Mouse (Mus musculus): Measurements from ENCODE around the gene Gse1. TPM values are rescaled to one million over a fixed set of nuclear protein-coding genes. Genes with fewer than 3 reads are reported as not detected.

Gse1 gene
- polyA plus RNA-seq, 1 experiment from 2014 or later, result 10.2 TPM

DNA sequence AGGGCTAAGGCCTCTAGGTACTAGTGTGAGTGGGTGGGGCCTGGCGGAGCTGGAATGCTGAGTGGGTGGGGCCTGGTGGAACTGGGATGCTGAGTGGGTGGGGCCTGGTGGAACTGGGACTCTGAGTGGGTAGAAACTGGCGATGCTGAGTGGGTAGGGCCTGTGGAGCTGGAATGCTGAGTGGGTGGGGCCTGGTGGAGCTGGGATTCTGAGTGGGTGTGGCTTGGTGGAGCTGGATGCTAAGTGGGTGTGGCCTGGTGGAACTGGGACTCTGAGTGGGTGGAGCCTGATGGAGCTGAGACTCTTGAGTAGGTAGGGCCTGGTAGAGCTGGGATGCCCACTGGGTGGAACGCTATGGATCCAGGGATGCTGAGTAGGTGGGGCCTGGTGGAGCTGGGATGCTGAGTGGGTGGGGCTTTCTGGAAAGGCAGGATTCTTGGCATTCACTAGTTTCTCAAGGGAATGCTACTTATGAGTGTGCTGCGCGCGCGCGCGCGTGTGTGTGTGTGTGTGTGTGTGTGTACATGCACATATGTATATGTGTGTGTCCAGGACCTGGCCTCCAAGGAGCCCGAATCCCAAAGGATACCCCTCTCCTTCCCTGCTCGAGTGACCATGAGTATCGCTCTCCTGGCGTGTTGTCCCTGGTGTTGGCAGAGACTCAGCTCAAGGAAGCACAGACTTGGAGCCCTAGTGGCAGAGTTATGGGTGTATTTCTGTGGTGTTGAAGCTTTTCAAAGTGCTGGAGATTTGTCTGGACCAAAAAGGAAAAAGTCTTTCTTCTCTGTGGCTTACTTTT is 290.7 kb downstream of the Gse1 start:
- Histone ChIP-seq H3K36me3 (ENCODE audit: control insufficient read depth, insufficient read depth, low read length) (no peaks in the 10 kb centered on the region), H3K9me3 (ENCODE audit: control insufficient read depth, low read length) (no peaks in the 10 kb centered on the region), H3K4me1 (replicated peaks; ENCODE audit: control insufficient read depth, insufficient read depth, low read length) (peaks cover 56% of the 10 kb centered on the region), H3K4me3 (ENCODE audit: low read length) (no peak overlapping the region), H3K9ac (ENCODE audit: low read length) (no peak overlapping the region), H3K4me2 (ENCODE audit: low read depth, low read length) (no peak overlapping the region), H3K27me3 (ENCODE audit: control insufficient read depth, insufficient read depth, low read depth, low read length) (no peaks in the 10 kb centered on the region), H3K27ac (ENCODE audit: low read length) (no peak overlapping the region)
- ATAC-seq (ENCODE audit: low read depth), result peak; percentile 13; the same call in 1 of the 2 replicates
- 65% methylated on average over 14 of the region's 14 CpGs for WGBS

DNA sequence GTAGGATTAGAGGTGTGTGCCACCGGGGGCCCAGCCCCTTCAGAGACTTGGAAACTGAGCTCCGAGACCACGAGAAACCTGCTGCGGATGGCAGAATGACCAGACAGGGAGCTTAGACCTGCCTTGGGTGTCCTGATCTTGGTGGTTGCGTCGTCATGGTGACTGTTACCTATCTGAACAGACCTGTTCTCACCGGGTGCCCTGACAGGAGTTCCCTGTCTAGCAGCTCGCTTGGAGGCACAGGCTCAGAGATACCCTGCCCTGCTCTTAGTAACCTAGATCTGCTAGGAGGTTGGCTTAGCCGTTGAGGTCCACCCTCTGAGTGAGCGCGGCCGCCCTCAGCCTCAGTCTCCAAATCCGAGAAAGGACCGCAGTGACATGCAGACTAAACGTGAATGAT is 292.0 kb downstream of the Gse1 start:
- no peak overlapping the region for H3K4me2 ChIP-seq (ENCODE audit: low read depth, low read length)

DNA sequence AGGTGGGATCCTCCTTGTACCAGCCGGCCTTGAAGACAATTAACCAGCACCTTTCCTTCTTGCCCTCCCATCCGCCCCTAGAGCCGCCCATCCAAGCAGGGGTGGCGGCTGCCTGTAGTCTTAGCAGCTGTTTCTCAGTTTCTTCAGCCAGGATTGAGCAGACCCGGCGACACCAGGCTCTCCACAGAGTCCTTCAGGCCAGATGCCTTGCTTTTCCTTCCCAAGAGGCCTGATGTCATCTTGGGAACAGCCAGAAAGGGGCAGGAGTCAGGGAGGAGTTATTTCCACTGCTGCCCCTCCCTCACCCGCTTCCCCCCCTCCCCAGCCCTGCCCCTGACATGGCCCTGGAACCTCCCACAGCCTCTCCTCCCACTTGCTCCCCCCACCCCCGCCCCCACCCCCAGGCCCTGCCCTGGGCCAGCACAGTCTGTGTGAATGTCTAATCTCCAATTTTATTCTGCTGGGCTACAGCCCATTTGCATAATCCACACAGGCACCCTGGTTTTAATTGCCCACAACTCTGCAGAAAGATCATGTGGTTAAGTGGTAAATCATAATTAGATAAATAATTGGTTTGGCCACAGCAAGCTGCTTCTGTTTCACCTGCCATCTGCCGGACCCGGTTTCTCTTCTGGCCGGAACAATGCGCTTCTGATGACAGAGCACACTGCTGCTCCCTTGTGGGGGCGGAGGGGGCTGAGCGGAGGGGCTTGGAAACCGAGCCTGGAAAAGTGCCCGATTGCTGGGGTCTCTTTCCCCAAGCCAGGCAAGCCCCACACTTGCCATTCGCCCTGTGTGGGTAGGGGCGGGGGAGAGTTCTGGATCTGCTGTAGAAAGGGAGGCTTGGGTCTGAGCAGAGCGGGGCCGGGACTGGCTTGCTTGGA is 292.7 kb downstream of the Gse1 start:
- ATAC-seq (ENCODE audit: low read depth), result peak; percentile 69
- 25% methylated on average over 19 of the region's 20 CpGs for WGBS
- Histone ChIP-seq H3K27me3 (ENCODE audit: control insufficient read depth, insufficient read depth, low read depth, low read length) (no peaks in the 10 kb centered on the region), H3K9ac (ENCODE audit: low read length) (no peak overlapping the region), H3K36me3 (ENCODE audit: control insufficient read depth, insufficient read depth, low read length) (no peaks in the 10 kb centered on the region), H3K9me3 (ENCODE audit: control insufficient read depth, low read length) (no peaks in the 10 kb centered on the region), H3K4me1 (replicated peaks; ENCODE audit: control insufficient read depth, insufficient read depth, low read length) (peaks cover 60% of the 10 kb centered on the region), H3K27ac (ENCODE audit: low read length) (peak overlapping the region; percentile 29), H3K4me2 (ENCODE audit: low read depth, low read length) (no peak overlapping the region), H3K4me3 (ENCODE audit: low read length) (no peak overlapping the region)

More for the DNA sequence above, 292.0 kb downstream of the Gse1 start:
- Histone ChIP-seq H3K9me3 (ENCODE audit: control insufficient read depth, low read length) (no peaks in the 10 kb centered on the region), H3K9ac (ENCODE audit: low read length) (no peak overlapping the region; the same call in 1 of the 2 replicates), H3K27me3 (ENCODE audit: control insufficient read depth, insufficient read depth, low read depth, low read length) (no peaks in the 10 kb centered on the region), H3K27ac (ENCODE audit: low read length) (peak overlapping the region; percentile 29; the same call in 1 of the 2 replicates), H3K4me3 (ENCODE audit: low read length) (no peak overlapping the region), H3K36me3 (ENCODE audit: control insufficient read depth, insufficient read depth, low read length) (no peaks in the 10 kb centered on the region), H3K4me1 (replicated peaks; ENCODE audit: control insufficient read depth, insufficient read depth, low read length) (peaks cover 54% of the 10 kb centered on the region)
- WGBS, result 60% methylated on average over 15 of the region's 15 CpGs
- ATAC-seq (ENCODE audit: low read depth), result no peak

DNA sequence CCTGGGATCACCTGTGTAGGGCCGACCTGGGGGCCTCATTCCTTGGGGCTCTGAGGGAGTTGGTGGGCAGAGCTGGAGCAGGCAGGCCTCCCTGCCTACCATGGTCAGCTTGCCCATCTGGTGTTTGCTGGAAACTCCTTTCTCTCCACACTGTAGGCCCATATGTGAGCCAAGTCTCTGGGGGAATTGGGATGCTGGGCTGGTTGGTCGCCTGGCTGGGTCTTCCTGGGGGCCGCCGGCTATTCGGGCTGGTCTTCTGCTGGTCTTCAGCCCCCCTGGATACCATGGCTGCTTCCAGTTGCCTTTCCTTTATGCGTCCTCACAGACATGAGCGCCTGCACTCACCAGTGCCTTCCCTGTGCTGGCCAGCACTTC is 293.3 kb downstream of the Gse1 start:
- Histone ChIP-seq H3K4me2 (ENCODE audit: low read depth, low read length) (no peak overlapping the region), H3K9ac (ENCODE audit: low read length) (no peak overlapping the region), H3K36me3 (ENCODE audit: control insufficient read depth, insufficient read depth, low read length) (no peaks in the 10 kb centered on the region), H3K27ac (ENCODE audit: low read length) (no peak overlapping the region), H3K4me3 (ENCODE audit: low read length) (no peak overlapping the region), H3K27me3 (ENCODE audit: control insufficient read depth, insufficient read depth, low read depth, low read length) (no peaks in the 10 kb centered on the region), H3K4me1 (replicated peaks; ENCODE audit: control insufficient read depth, insufficient read depth, low read length) (peaks cover 56% of the 10 kb centered on the region), H3K9me3 (ENCODE audit: control insufficient read depth, low read length) (no peaks in the 10 kb centered on the region)
- ATAC-seq (ENCODE audit: low read depth), result no peak
- 79% methylated on average over 7 of the region's 7 CpGs for WGBS

DNA sequence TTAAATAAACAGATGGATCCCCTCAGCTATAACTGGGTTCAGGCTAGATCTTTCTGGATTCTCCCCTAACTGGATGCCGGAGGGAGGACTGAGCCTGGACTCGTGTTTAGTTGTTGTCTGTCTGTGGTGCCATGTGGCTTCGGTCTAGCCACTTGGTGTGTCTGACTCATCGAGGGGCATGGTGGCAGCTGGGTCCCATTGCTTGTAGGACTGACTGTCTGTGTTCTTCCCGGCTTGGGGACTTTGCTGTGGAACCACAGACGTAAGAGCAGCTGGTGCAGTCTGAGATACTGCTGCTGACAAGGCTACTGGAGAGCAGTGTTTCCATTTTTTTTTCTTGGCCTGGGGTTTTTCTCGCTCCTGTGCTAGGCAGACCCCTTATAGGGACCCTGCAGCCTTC is 295.4 kb downstream of the Gse1 start:
- no peaks in the 10 kb centered on the region for H3K36me3 ChIP-seq (ENCODE audit: control insufficient read depth, insufficient read depth, low read length)
- 74% methylated on average over 7 of the region's 7 CpGs for WGBS
- no peak overlapping the region for H3K4me3 ChIP-seq (ENCODE audit: low read length)
- H3K4me2 ChIP-seq (ENCODE audit: low read depth, low read length), result no peak overlapping the region
- no peak overlapping the region for H3K9ac ChIP-seq (ENCODE audit: low read length)
- H3K9me3 ChIP-seq (ENCODE audit: control insufficient read depth, low read length), result no peaks in the 10 kb centered on the region
- no peaks in the 10 kb centered on the region for H3K27me3 ChIP-seq (ENCODE audit: control insufficient read depth, insufficient read depth, low read depth, low read length)
- no peak overlapping the region for H3K27ac ChIP-seq (ENCODE audit: low read length)
- H3K4me1 ChIP-seq (replicated peaks; ENCODE audit: control insufficient read depth, insufficient read depth, low read length), result peaks cover 49% of the 10 kb centered on the region
- ATAC-seq (ENCODE audit: low read depth), result no peak

DNA sequence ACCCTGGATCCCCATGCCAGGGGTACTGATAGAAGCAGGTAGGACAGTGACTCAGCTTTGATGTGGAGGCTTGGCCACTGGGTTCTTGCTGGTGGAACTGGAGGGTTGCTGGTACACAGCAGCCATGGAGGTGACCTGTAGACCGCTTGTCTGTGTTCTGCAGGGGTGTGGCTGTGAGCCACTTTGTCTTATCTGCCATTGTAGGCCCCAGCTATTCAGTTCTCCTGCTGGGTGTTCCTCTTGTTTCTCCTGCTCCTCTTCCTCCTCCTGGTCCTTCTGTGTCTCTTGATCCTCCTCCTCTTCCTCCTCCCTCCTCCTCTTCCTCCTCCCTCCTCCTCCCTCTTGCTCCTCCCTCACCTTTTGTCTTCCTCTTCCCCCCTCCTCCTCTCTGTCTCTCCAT is 296.9 kb downstream of the Gse1 start:
- no peak overlapping the region for H3K4me3 ChIP-seq (ENCODE audit: low read length)
- H3K36me3 ChIP-seq (ENCODE audit: control insufficient read depth, insufficient read depth, low read length), result no peaks in the 10 kb centered on the region
- no peak overlapping the region for H3K27ac ChIP-seq (ENCODE audit: low read length)
- H3K4me2 ChIP-seq (ENCODE audit: low read depth, low read length), result no peak overlapping the region
- WGBS, result 73% methylated on average over 1 of the region's 1 CpGs
- no peaks in the 10 kb centered on the region for H3K9me3 ChIP-seq (ENCODE audit: control insufficient read depth, low read length)
- H3K27me3 ChIP-seq (ENCODE audit: control insufficient read depth, insufficient read depth, low read depth, low read length), result no peaks in the 10 kb centered on the region
- H3K4me1 ChIP-seq (replicated peaks; ENCODE audit: control insufficient read depth, insufficient read depth, low read length), result peaks cover 44% of the 10 kb centered on the region
- no peak for ATAC-seq (ENCODE audit: low read depth)
- no peak overlapping the region for H3K9ac ChIP-seq (ENCODE audit: low read length)

DNA sequence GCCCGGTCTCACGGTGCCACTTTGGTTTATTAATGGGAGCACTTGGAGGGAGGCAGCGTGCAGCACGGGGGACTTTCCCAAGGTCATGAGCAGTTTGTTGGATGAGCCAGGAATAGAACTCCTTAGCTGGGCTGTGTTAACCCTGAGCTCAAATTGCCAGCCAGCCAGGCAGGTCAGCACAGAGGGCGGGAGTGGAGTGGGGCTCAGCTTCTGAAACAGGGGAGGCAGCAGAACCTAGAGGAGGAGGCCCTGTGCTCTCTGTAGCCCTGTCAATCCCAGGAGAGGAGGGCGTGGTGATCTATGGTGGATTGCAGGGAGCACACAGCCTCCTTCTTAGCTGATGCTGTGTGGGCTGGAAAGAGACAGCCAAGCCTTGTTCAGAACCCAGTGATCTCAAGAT is 297.6 kb downstream of the Gse1 start:
- Histone ChIP-seq H3K4me2 (ENCODE audit: low read depth, low read length) (no peak overlapping the region), H3K9me3 (ENCODE audit: control insufficient read depth, low read length) (no peaks in the 10 kb centered on the region), H3K9ac (ENCODE audit: low read length) (no peak overlapping the region), H3K36me3 (ENCODE audit: control insufficient read depth, insufficient read depth, low read length) (no peaks in the 10 kb centered on the region), H3K27me3 (ENCODE audit: control insufficient read depth, insufficient read depth, low read depth, low read length) (no peaks in the 10 kb centered on the region), H3K27ac (ENCODE audit: low read length) (no peak overlapping the region), H3K4me3 (ENCODE audit: low read length) (no peak overlapping the region), H3K4me1 (replicated peaks; ENCODE audit: control insufficient read depth, insufficient read depth, low read length) (peaks cover 37% of the 10 kb centered on the region)
- no peak for ATAC-seq (ENCODE audit: low read depth)
- WGBS, result 29% methylated on average over 6 of the region's 6 CpGs

DNA sequence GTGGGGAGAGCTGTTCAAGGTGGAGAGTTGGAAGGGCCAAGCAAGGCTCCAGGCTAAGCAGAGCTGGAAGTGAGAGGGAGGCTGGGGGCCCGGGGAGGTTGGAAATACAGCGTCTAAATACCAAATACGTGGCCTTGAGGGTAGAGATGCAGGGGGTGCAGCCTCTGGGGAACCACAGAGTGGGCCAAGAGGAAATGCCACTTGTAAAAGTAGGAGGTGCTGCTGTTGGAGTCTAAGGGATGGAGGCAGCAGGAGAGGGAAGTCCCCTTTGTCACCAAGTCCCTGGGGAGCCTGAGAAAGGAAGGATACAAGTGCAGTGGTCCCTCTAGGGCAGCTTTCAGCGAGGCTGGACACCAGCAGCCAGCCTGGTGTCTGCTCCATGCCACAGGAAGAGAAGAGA is 298.3 kb downstream of the Gse1 start:
- H3K4me1 ChIP-seq (replicated peaks; ENCODE audit: control insufficient read depth, insufficient read depth, low read length), result peaks cover 36% of the 10 kb centered on the region
- no peak for ATAC-seq (ENCODE audit: low read depth)
- H3K27me3 ChIP-seq (ENCODE audit: control insufficient read depth, insufficient read depth, low read depth, low read length), result no peaks in the 10 kb centered on the region
- H3K9ac ChIP-seq (ENCODE audit: low read length), result no peak overlapping the region
- H3K9me3 ChIP-seq (ENCODE audit: control insufficient read depth, low read length), result no peaks in the 10 kb centered on the region
- 36% methylated on average over 4 of the region's 4 CpGs for WGBS
- no peaks in the 10 kb centered on the region for H3K36me3 ChIP-seq (ENCODE audit: control insufficient read depth, insufficient read depth, low read length)
- H3K4me2 ChIP-seq (ENCODE audit: low read depth, low read length), result no peak overlapping the region
- no peak overlapping the region for H3K27ac ChIP-seq (ENCODE audit: low read length)
- H3K4me3 ChIP-seq (ENCODE audit: low read length), result no peak overlapping the region

DNA sequence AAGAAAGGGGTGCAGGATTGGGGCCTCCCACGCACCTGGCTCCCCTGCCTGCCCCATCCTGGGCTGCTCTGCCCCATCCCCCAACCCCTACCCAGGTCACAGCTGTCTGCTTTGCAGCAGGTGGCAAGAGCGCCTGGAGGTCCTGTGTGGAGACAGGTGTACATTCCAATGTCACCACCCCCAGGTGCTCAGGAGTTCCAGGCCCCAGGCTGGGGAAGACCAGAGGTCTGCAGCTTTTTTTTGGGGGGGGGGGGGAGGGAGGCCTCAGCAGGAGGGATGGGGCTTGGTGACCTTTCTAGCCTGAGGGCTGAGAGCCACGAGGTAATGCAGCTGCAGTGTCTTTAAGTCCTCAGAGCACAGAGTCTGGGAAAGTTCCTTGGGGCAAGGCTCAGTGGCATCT is 300.1 kb downstream of the Gse1 start:
- 27% methylated on average over 3 of the region's 3 CpGs for WGBS
- H3K4me3 ChIP-seq (ENCODE audit: low read length), result no peak overlapping the region
- peaks cover 54% of the 10 kb centered on the region for H3K4me1 ChIP-seq (replicated peaks; ENCODE audit: control insufficient read depth, insufficient read depth, low read length)
- H3K9me3 ChIP-seq (ENCODE audit: control insufficient read depth, low read length), result no peaks in the 10 kb centered on the region
- no peak overlapping the region for H3K9ac ChIP-seq (ENCODE audit: low read length)
- H3K4me2 ChIP-seq (ENCODE audit: low read depth, low read length), result no peak overlapping the region
- no peaks in the 10 kb centered on the region for H3K27me3 ChIP-seq (ENCODE audit: control insufficient read depth, insufficient read depth, low read depth, low read length)
- H3K27ac ChIP-seq (ENCODE audit: low read length), result no peak overlapping the region
- no peak for ATAC-seq (ENCODE audit: low read depth)
- no peaks in the 10 kb centered on the region for H3K36me3 ChIP-seq (ENCODE audit: control insufficient read depth, insufficient read depth, low read length)
